Mouse (Mus musculus) cerebellum, adult 2 months (tissue): ENCODE data around the gene Eed.

ENCODE experiments used
- CTCF ChIP-seq: fragments of 200-500 bp; IDR thresholded peaks from 2 replicates; pipeline ENCODE4 v1.5.1; 2011; ENCODE audit warnings: low read depth, mild to moderate bottlenecking, control low read depth, low read length, moderate library complexity, borderline replicate concordance; ENCODE audit not compliant: insufficient read depth
- POLR2A ChIP-seq: fragments of 200-500 bp; IDR thresholded peaks from 2 replicates; pipeline ENCODE4 v1.6.1; 2011; ENCODE audit warnings: low read length, control low read depth, borderline replicate concordance; ENCODE audit not compliant: insufficient read depth

- TF ChIP-seq POLR2A (no peak), CTCF (no peak)
These were observed 18.7 kb upstream of the Eed start for GRCm38 (mm10) chr7:89999491-89999890.
